Mouse (Mus musculus): Measurements from ENCODE around the gene Nlgn1.

DNA sequence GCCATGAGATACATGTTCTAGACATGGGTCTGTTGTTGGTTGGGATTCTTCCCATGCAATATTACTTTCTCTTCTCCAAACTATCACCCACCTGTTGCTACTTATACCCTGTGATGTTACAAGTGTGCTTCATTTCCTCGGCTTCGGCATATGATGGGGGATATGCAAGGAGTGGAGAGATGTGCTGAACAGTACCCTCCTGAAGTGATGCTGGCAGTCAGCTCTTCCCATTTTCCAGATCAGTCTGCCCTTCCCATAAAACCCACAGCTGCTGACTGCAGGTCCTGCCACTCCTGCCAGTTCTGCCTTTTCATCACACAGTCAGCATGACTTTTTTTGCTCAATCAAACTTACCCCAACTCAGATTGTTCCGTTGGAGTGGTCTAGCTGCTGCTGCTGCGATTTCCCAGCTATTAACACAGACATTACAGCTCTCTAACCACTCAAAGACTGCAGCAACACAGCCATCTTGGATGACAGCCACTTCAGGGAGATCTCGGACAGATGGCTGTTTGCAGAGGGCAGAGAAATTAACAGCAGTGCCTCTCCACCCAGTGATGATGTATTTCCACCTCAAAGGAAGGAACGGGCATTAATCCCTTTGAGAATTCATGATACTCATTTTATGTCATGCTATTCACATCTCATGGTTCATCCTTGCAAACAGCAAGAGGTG, 643.3 kb downstream of the Nlgn1 start:
- TF ChIP-seq CTCF (IDR thresholded peaks at IDR 0.05; ENCODE audit: insufficient read depth, low read depth, low read length) (no peak), POLR2A (IDR thresholded peaks at IDR 0.05; ENCODE audit: insufficient read depth, low read depth, low read length) (no peak)
